Mouse (Mus musculus): ENCODE data around the gene Reep1.
"Not testable (repeated sequence)": the region's sequence is repeated elsewhere in the genome, so short reads cannot be mapped to it uniquely, and the experiment has no call there.

Gene Reep1

GRCm38 (mm10) chr6:71840597-71841290 lies 133.4 kb downstream of the Reep1 start:
- no peak for DNase-seq (ENCODE audit: low spot score in 2 of 2)

- DNase-seq (ENCODE audit: low spot score in 2 of 2) = not testable (repeated sequence)
These were observed 139.5 kb downstream of the Reep1 start for GRCm38 (mm10) chr6:71846906-71847305.

Measured in frontal cortex, postnatal 36 days (tissue).